Mouse (Mus musculus): ENCODE measurements around the gene Ppp1r27.

GRCm38 (mm10) chr11:120512790-120513453 lies 38.0 kb downstream of the Ppp1r27 start:
- no peak for TF ChIP-seq CTCF (IDR thresholded peaks at IDR 0.05; ENCODE audit: extremely low read depth, insufficient read depth, insufficient read length, insufficient replicate concordance)
- no peak for TF ChIP-seq POLR2A (IDR thresholded peaks at IDR 0.05; ENCODE audit: low read depth, low read length)
